Mouse (Mus musculus) MEL (cell line): ENCODE measurements at regions not wholly inside any gene's neighbourhood (a gene's known extent, or its start where the extent isn't known, plus 50 kb on each side); places are given as distances from the start of the nearest gene placed in this dataset.

Experiments used
- CTCF ChIP-seq, 3 experiments: IDR thresholded peaks in 2 of 3; conservative IDR thresholded peaks in 1 of 3; 2 replicates each; pipeline ENCODE4 v1.5.1; 2011 to 2012; ENCODE audit warnings: low read length in 3 of 3, low read depth in 2 of 3, mild to moderate bottlenecking in 2 of 3, improper control_type of control experiment in 1 of 3, inconsistent platforms in 1 of 3, mixed read lengths in 1 of 3, moderate library complexity in 1 of 3; ENCODE audit not compliant: control insufficient read depth in 1 of 3, insufficient read depth in 1 of 3, poor library complexity in 1 of 3, severe bottlenecking in 1 of 3
- EP300 ChIP-seq, 2 experiments: IDR thresholded peaks; 2 replicates each; pipeline ENCODE4 v1.6.1; 2011; ENCODE audit warnings: improper control_type of control experiment in 2 of 2, low read length in 2 of 2, low read depth in 1 of 2, mild to moderate bottlenecking in 1 of 2
- GABPA ChIP-seq: IDR thresholded peaks from 2 replicates; pipeline ENCODE4 v1.6.1; 2012; ENCODE audit warnings: low read depth, mild to moderate bottlenecking, inconsistent platforms, low read length, improper control_type of control experiment, moderate library complexity
- GATA1 ChIP-seq: IDR thresholded peaks from 2 replicates; pipeline ENCODE4 v1.6.1; 2011; ENCODE audit warnings: low read depth, low read length, improper control_type of control experiment
- MYC ChIP-seq: IDR thresholded peaks from 2 replicates; pipeline ENCODE4 v1.6.1; 2011; ENCODE audit warnings: low read depth, mild to moderate bottlenecking, low read length, improper control_type of control experiment, moderate library complexity
- POLR2AphosphoS2 ChIP-seq: IDR thresholded peaks from 2 replicates; pipeline ENCODE4 v1.6.1; 2011; ENCODE audit warnings: low read length, improper control_type of control experiment
- TBP ChIP-seq: IDR thresholded peaks from 2 replicates; pipeline ENCODE4 v1.8.0; 2011; ENCODE audit warnings: low read depth, low read length, improper control_type of control experiment
- ZC3H11A ChIP-seq: IDR thresholded peaks from 2 replicates; pipeline ENCODE4 v1.6.1; 2012; ENCODE audit warnings: low read depth, mild to moderate bottlenecking, inconsistent platforms, low read length, improper control_type of control experiment

DNA sequence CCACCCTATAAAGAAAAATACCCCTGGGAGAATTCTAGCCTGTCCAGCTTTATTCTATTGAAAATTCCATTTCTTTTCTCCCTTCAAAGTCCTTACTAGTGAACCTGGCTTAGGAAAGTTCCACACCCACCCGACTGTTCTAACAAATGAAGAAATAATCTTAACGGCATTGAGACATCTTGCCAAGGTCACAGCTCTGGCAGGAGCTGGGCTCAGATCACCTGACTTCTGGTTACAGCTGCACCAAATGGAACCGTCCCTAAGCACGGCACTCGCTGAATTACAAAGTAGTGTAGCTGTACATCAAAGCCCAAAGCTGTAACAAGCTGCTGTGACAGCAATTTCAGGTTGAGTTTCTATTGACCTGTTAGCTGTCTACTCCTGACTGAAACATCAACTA is 74.2 kb upstream of the Gm6657 start:
- no peak for TF ChIP-seq TBP
- no peak for TF ChIP-seq GABPA
- TF ChIP-seq ZC3H11A, result no peak
- no peak for TF ChIP-seq CTCF (IDR thresholded peaks at IDR 0.05 in 2 of 3, conservative IDR thresholded peaks at IDR 0.05 in 1 of 3; ENCODE audit: control insufficient read depth in 1 of 3, insufficient read depth in 1 of 3, low read depth in 2 of 3, low read length in 3 of 3, poor library complexity in 1 of 3, severe bottlenecking in 1 of 3)
- TF ChIP-seq EP300 (IDR thresholded peaks at IDR 0.05; ENCODE audit: low read depth in 1 of 2, low read length in 2 of 2), result no peak
- no peak for TF ChIP-seq POLR2AphosphoS2
- TF ChIP-seq GATA1, result no peak
- TF ChIP-seq MYC, result no peak
